Mouse (Mus musculus): Measurements from ENCODE around the gene Cpt1a. TPM values are rescaled to one million over a fixed set of nuclear protein-coding genes. Genes with fewer than 3 reads are reported as not detected.

Gene Cpt1a
- total and polyA plus RNA-seq, 2 experiments from 2014 or later = 49.8 to 79.4 TPM

GRCm38 (mm10) chr19:3347784-3348183 lies 25.6 kb downstream of the Cpt1a start:
- Histone ChIP-seq H3K4me2 (ENCODE audit: low read depth, low read length) (no peak overlapping the region), H3K27me3 (ENCODE audit: control insufficient read depth, insufficient read depth, low read length) (no peaks in the 10 kb centered on the region), H3K9me3 (replicated peaks; ENCODE audit: control insufficient read depth, low read length) (peaks cover 5% of the 10 kb centered on the region; the same call in 1 of the 2 replicates), H3K4me1 (ENCODE audit: control insufficient read depth, insufficient read depth) (peaks cover 4% of the 10 kb centered on the region; the same call in 1 of the 2 replicates), H3K27ac (ENCODE audit: low read depth) (no peak overlapping the region), H3K36me3 (replicated peaks; ENCODE audit: control insufficient read depth, insufficient read depth, low read length) (peaks cover 27% of the 10 kb centered on the region), H3K4me3 (ENCODE audit: low read depth, low read length) (no peak overlapping the region), H3K9ac (replicated peaks; ENCODE audit: low read depth, low read length) (no peak overlapping the region)
- TF ChIP-seq EP300 (IDR thresholded peaks at IDR 0.05; ENCODE audit: low read depth) (no peak), CTCF (IDR thresholded peaks at IDR 0.05; ENCODE audit: low read depth) (peak; percentile 23; the same call in 1 of the 2 replicates)
- DNase-seq (ENCODE audit: low spot score) (no peak), ATAC-seq (ENCODE audit: insufficient read depth, low read depth) (no peak)
- 95% methylated on average over 1 of the region's 1 CpGs for WGBS

GRCm38 (mm10) chr19:3353415-3354111 lies 31.4 kb downstream of the Cpt1a start:
- H3K36me3 ChIP-seq (replicated peaks; ENCODE audit: control insufficient read depth, insufficient read depth, low read length) = peaks cover 54% of the 10 kb centered on the region

GRCm38 (mm10) chr19:3355096-3355495 lies 33.0 kb downstream of the Cpt1a start:
- no peaks in the 10 kb centered on the region for H3K27me3 ChIP-seq (ENCODE audit: control insufficient read depth, insufficient read depth, low read length)
- WGBS = 71% methylated on average over 5 of the region's 5 CpGs
- peaks cover 19% of the 10 kb centered on the region for H3K4me1 ChIP-seq (ENCODE audit: control insufficient read depth, insufficient read depth)
- no peaks in the 10 kb centered on the region for H3K9me3 ChIP-seq (replicated peaks; ENCODE audit: control insufficient read depth, low read length)
- no peak for DNase-seq (ENCODE audit: low spot score)
- no peak overlapping the region for H3K9ac ChIP-seq (replicated peaks; ENCODE audit: low read depth, low read length)
- H3K36me3 ChIP-seq (replicated peaks; ENCODE audit: control insufficient read depth, insufficient read depth, low read length) = peaks cover 56% of the 10 kb centered on the region
- H3K27ac ChIP-seq (ENCODE audit: low read depth) = no peak overlapping the region
- H3K4me3 ChIP-seq (ENCODE audit: low read depth, low read length) = no peak overlapping the region
- peak; percentile 42 for TF ChIP-seq CTCF (IDR thresholded peaks at IDR 0.05; ENCODE audit: low read depth)
- TF ChIP-seq EP300 (IDR thresholded peaks at IDR 0.05; ENCODE audit: low read depth) = no peak
- no peak overlapping the region for H3K4me2 ChIP-seq (ENCODE audit: low read depth, low read length)
- no peak for ATAC-seq (ENCODE audit: insufficient read depth, low read depth)

More at GRCm38 (mm10) chr19:3353415-3354111, 31.4 kb downstream of the Cpt1a start:
- H3K4me2 ChIP-seq (ENCODE audit: low read depth, low read length) = peak overlapping the region; percentile 6; the same call in 1 of the 2 replicates
- peak overlapping the region; percentile 81 for H3K27ac ChIP-seq (ENCODE audit: low read depth)
- peaks cover 19% of the 10 kb centered on the region for H3K4me1 ChIP-seq (ENCODE audit: control insufficient read depth, insufficient read depth)
- TF ChIP-seq CTCF (IDR thresholded peaks at IDR 0.05; ENCODE audit: low read depth) = no peak
- peak; percentile 67; the same call in 1 of the 2 replicates for TF ChIP-seq EP300 (IDR thresholded peaks at IDR 0.05; ENCODE audit: low read depth)
- no peak overlapping the region for H3K4me3 ChIP-seq (ENCODE audit: low read depth, low read length)
- peak; percentile 92 for ATAC-seq (ENCODE audit: insufficient read depth, low read depth)
- H3K9ac ChIP-seq (replicated peaks; ENCODE audit: low read depth, low read length) = peak overlapping the region; percentile 10; the same call in 1 of the 2 replicates
- 22% methylated on average over 7 of the region's 7 CpGs for WGBS
- no peaks in the 10 kb centered on the region for H3K27me3 ChIP-seq (ENCODE audit: control insufficient read depth, insufficient read depth, low read length)
- peak; percentile 92 for DNase-seq (ENCODE audit: low spot score)
- H3K9me3 ChIP-seq (replicated peaks; ENCODE audit: control insufficient read depth, low read length) = no peaks in the 10 kb centered on the region

GRCm38 (mm10) chr19:3356516-3356915 lies 34.4 kb downstream of the Cpt1a start:
- no peaks in the 10 kb centered on the region for H3K27me3 ChIP-seq (ENCODE audit: control insufficient read depth, insufficient read depth, low read length)
- no peak for ATAC-seq (ENCODE audit: insufficient read depth, low read depth)
- WGBS = 88% methylated on average over 5 of the region's 5 CpGs

GRCm38 (mm10) chr19:3357620-3358019 lies 35.5 kb downstream of the Cpt1a start:
- WGBS = 77% methylated on average over 4 of the region's 4 CpGs

More at GRCm38 (mm10) chr19:3356516-3356915, 34.4 kb downstream of the Cpt1a start:
- Histone ChIP-seq H3K36me3 (replicated peaks; ENCODE audit: control insufficient read depth, insufficient read depth, low read length) (peaks cover 57% of the 10 kb centered on the region), H3K9ac (replicated peaks; ENCODE audit: low read depth, low read length) (no peak overlapping the region), H3K4me2 (ENCODE audit: low read depth, low read length) (no peak overlapping the region), H3K9me3 (replicated peaks; ENCODE audit: control insufficient read depth, low read length) (no peaks in the 10 kb centered on the region), H3K4me1 (ENCODE audit: control insufficient read depth, insufficient read depth) (peaks cover 19% of the 10 kb centered on the region), H3K4me3 (ENCODE audit: low read depth, low read length) (no peak overlapping the region), H3K27ac (ENCODE audit: low read depth) (no peak overlapping the region)
- TF ChIP-seq EP300 (IDR thresholded peaks at IDR 0.05; ENCODE audit: low read depth) (no peak), CTCF (IDR thresholded peaks at IDR 0.05; ENCODE audit: low read depth) (no peak)
- DNase-seq (ENCODE audit: low spot score) = no peak

More at GRCm38 (mm10) chr19:3357620-3358019, 35.5 kb downstream of the Cpt1a start:
- no peak overlapping the region for H3K9ac ChIP-seq (replicated peaks; ENCODE audit: low read depth, low read length)
- H3K27me3 ChIP-seq (ENCODE audit: control insufficient read depth, insufficient read depth, low read length) = no peaks in the 10 kb centered on the region
- no peaks in the 10 kb centered on the region for H3K9me3 ChIP-seq (replicated peaks; ENCODE audit: control insufficient read depth, low read length)
- H3K4me2 ChIP-seq (ENCODE audit: low read depth, low read length) = no peak overlapping the region
- ATAC-seq (ENCODE audit: insufficient read depth, low read depth) (no peak), DNase-seq (ENCODE audit: low spot score) (no peak)
- no peak overlapping the region for H3K27ac ChIP-seq (ENCODE audit: low read depth)
- no peak for TF ChIP-seq EP300 (IDR thresholded peaks at IDR 0.05; ENCODE audit: low read depth)
- peak; percentile 32 for TF ChIP-seq CTCF (IDR thresholded peaks at IDR 0.05; ENCODE audit: low read depth)
- H3K36me3 ChIP-seq (replicated peaks; ENCODE audit: control insufficient read depth, insufficient read depth, low read length) = peaks cover 59% of the 10 kb centered on the region
- H3K4me1 ChIP-seq (ENCODE audit: control insufficient read depth, insufficient read depth) = peaks cover 17% of the 10 kb centered on the region
- H3K4me3 ChIP-seq (ENCODE audit: low read depth, low read length) = no peak overlapping the region
